Mouse (Mus musculus) fibroblast of lung, adult 2 months (primary cell): ENCODE results near the gene Asb4.

Experiments
- DNase-seq: peaks from one replicate; pipeline ENCODE4 v3.0.0-alpha.2; 2011; ENCODE audit warnings: low read depth

Asb4 gene

GRCm38 (mm10) chr6:5447013-5447412, 63.8 kb downstream of the Asb4 start:
- no peak for DNase-seq

GRCm38 (mm10) chr6:5447546-5447945, 64.4 kb downstream of the Asb4 start:
- no peak for DNase-seq

- DNase-seq = no peak
These were observed 65.2 kb downstream of the Asb4 start for GRCm38 (mm10) chr6:5448396-5448795.

DNA sequence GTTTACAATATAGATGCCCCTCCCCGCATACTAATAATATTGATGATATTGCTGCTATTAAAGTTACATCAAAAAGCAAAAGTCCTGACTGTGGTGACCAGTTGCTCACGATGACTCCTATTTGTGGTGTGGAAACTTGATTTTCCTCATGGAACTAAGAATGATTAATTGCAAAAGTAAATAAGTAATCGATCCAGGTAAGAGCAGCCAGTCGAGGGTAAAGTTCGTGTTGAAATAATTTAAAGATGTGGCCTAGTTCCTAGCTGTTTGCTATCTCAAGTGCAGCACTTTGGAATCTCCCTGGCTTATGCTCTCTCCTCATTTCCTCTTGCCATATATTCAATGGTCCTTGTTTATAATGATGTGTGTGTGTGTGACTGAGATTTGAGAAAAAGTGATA, 66.7 kb downstream of the Asb4 start:
- no peak for DNase-seq

DNA sequence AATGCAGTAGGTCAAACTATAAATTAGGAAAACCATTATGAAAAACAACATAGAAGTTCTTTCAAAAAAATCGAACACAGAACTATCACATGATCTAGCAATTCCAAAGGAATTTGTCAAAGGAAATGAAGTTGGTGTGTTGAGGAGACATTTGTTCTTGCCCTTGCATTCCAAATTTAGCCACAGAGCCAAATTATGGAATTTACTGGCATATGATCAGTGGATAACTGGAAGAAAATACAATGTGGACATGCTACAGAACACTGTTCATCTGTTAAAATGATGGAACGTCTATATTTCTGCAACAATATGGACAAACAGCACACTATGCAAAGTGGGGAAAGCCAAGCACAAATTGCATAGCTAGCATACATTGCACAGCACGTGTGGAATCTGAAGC, 72.7 kb downstream of the Asb4 start:
- DNase-seq = no peak

GRCm38 (mm10) chr6:5470480-5471318, 87.5 kb downstream of the Asb4 start:
- no peak for DNase-seq

DNA sequence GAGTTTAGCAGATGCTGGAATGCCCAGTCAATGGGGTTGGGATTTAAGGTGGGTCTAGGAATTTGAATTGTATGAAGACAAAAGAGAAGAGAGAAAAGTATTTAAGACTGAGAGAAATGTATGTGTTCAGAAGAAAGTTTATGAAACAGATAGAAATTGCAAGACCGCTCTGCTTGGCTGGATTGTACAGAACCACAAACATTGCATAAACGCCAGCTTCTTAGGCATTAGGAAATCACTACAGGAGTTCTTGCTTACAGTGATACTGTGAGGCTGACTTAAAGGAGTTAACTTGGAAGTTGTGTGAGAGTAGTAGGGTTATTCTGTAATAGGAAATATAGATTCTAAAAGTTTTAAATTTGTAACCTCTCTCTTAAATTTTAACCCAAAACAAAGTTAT, 89.5 kb downstream of the Asb4 start:
- no peak for DNase-seq

DNA sequence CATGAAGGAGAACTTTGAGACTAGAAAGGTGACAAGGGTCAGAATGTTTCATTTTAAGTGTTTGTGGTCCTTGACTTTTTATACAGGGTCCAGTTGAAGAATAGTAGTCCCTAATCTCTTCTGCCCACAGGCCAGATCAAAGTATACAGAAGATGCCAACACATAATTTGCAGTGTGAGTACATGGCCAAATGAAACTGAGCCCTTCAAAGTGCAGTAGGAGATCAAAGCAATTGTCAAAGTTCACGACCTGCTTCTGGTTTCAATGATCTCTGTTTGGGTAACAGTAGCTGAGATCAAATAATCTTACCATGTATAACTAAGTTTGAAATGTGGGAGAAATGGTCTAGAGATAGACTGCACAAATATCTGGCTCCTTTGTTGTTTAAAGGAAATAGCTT, 90.8 kb downstream of the Asb4 start:
- no peak for DNase-seq

GRCm38 (mm10) chr6:5481066-5481465, 97.9 kb downstream of the Asb4 start:
- no peak for DNase-seq

DNA sequence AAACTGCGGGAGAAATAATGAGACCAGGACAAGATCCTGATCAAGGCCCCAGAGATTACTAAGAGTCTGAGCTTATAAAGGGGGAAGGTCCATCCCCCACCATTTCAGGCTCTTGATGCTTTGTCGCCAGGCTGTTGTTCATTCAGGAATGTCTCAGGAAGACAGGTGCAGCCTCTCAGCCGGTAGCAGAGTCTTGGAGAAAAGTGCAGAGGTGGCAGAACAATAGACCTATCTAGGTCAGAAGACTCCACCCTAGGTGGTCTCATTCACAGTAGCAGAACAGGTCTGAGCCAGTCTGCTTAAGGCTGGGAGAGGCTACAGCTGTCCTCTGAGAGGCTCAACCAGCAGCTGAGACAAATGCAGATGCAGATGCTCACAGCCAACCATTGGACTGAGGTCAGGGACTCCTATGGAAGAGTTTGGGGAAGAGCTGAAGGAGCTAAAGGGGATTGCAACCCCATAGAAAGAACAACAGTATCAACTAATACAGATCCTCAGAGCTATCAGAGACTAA, 99.1 kb downstream of the Asb4 start:
- no peak for DNase-seq
